Mouse (Mus musculus) telencephalon, adult 2 months (tissue): ENCODE measurements around the gene Rasgrp1.

Source experiments
- DNase-seq: peaks from one replicate; pipeline ENCODE4 v3.0.0-alpha.2; 2011; ENCODE audit warnings: low read depth, low spot score

The Rasgrp1 gene

GRCm38 (mm10) chr2:117335552-117336188 lies 7.1 kb downstream of the Rasgrp1 start:
- no peak for DNase-seq

- DNase-seq, result no peak
These were observed 11.2 kb downstream of the Rasgrp1 start for GRCm38 (mm10) chr2:117331634-117332033.

GRCm38 (mm10) chr2:117328521-117329285 lies 14.1 kb downstream of the Rasgrp1 start:
- DNase-seq, result no peak

GRCm38 (mm10) chr2:117322399-117322798 lies 20.4 kb downstream of the Rasgrp1 start:
- no peak for DNase-seq

- DNase-seq, result no peak
These were observed 21.6 kb downstream of the Rasgrp1 start for GRCm38 (mm10) chr2:117321231-117321630.

GRCm38 (mm10) chr2:117318991-117319390 lies 23.8 kb downstream of the Rasgrp1 start:
- DNase-seq, result peak; percentile 69

- no peak for DNase-seq
These were observed 29.1 kb downstream of the Rasgrp1 start for GRCm38 (mm10) chr2:117313586-117314235.

GRCm38 (mm10) chr2:117312441-117312895 lies 30.3 kb downstream of the Rasgrp1 start:
- no peak for DNase-seq

GRCm38 (mm10) chr2:117312030-117312429 lies 30.8 kb downstream of the Rasgrp1 start:
- no peak for DNase-seq

- no peak for DNase-seq
These were observed 31.5 kb downstream of the Rasgrp1 start for GRCm38 (mm10) chr2:117311349-117311748.

GRCm38 (mm10) chr2:117309046-117309445 lies 33.8 kb downstream of the Rasgrp1 start:
- no peak for DNase-seq

GRCm38 (mm10) chr2:117307959-117308358 lies 34.8 kb downstream of the Rasgrp1 start:
- peak; percentile 79 for DNase-seq

GRCm38 (mm10) chr2:117304941-117305340 lies 37.9 kb downstream of the Rasgrp1 start:
- no peak for DNase-seq

GRCm38 (mm10) chr2:117303391-117304350 lies 39.1 kb downstream of the Rasgrp1 start:
- DNase-seq, result no peak

GRCm38 (mm10) chr2:117299596-117300448 lies 43.0 kb downstream of the Rasgrp1 start:
- no peak for DNase-seq

GRCm38 (mm10) chr2:117288291-117288690 lies 54.5 kb downstream of the Rasgrp1 start:
- DNase-seq, result no peak

- DNase-seq, result no peak
These were observed 78.9 kb downstream of the Rasgrp1 start for GRCm38 (mm10) chr2:117263786-117264408.

GRCm38 (mm10) chr2:117262184-117262583 lies 80.6 kb downstream of the Rasgrp1 start:
- DNase-seq, result no peak

GRCm38 (mm10) chr2:117257617-117258016 lies 85.2 kb downstream of the Rasgrp1 start:
- DNase-seq, result no peak

- DNase-seq, result no peak
These were observed 87.4 kb downstream of the Rasgrp1 start for GRCm38 (mm10) chr2:117255415-117255814.
